Mouse (Mus musculus): ENCODE results near the gene Slc8a1. TPM values are rescaled to one million over a fixed set of nuclear protein-coding genes. Genes with fewer than 3 reads are reported as not detected.

The Slc8a1 gene
- polyA plus RNA-seq, 1 experiment from 2014 or later: 6.6 TPM

- Histone ChIP-seq H3K27ac (ENCODE audit: low read length) (no peak overlapping the region), H3K27me3 (ENCODE audit: control insufficient read depth, insufficient read depth, low read length) (no peaks in the 10 kb centered on the region), H3K9me3 (replicated peaks; ENCODE audit: control insufficient read depth, low read length) (no peaks in the 10 kb centered on the region), H3K4me3 (replicated peaks; ENCODE audit: low read length) (no peak overlapping the region), H3K36me3 (ENCODE audit: control insufficient read depth, insufficient read depth, low read length) (no peaks in the 10 kb centered on the region), H3K4me2 (ENCODE audit: low read depth, low read length) (no peak overlapping the region), H3K4me1 (ENCODE audit: control insufficient read depth, insufficient read depth, low read length) (no peaks in the 10 kb centered on the region), H3K9ac (ENCODE audit: low read length) (no peak overlapping the region)
- 83% methylated on average over 3 of the region's 3 CpGs for WGBS
- no peak for ATAC-seq (ENCODE audit: insufficient read depth, low FRiP score)
Measured at GRCm38 (mm10) chr17:81459379-81459778, 278.8 kb downstream of the Slc8a1 start.

DNA sequence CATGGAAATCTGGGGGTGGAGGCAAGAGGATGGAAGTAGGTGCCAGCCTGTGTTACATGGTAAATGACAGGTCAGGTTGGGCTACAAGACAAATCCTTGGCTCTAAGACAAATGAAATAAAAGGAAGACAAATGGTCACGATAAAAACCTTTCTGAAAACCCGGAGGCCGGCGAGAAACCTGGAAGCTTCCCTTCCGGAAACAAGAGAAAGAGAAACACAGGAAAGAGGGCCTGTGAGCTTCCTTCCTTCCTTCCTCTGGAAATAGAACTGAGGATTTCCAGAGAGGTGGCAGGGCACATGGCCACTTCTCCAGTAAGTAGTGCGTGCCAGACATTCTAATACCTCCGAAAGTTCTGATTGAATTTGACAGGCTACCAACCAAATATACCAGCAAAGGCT, 282.2 kb downstream of the Slc8a1 start:
- Histone ChIP-seq H3K27ac (ENCODE audit: low read length) (no peak overlapping the region), H3K9ac (ENCODE audit: low read length) (no peak overlapping the region), H3K4me1 (ENCODE audit: control insufficient read depth, insufficient read depth, low read length) (no peaks in the 10 kb centered on the region), H3K4me2 (ENCODE audit: low read depth, low read length) (no peak overlapping the region), H3K27me3 (ENCODE audit: control insufficient read depth, insufficient read depth, low read length) (no peaks in the 10 kb centered on the region), H3K4me3 (replicated peaks; ENCODE audit: low read length) (no peak overlapping the region), H3K36me3 (ENCODE audit: control insufficient read depth, insufficient read depth, low read length) (no peaks in the 10 kb centered on the region), H3K9me3 (replicated peaks; ENCODE audit: control insufficient read depth, low read length) (no peaks in the 10 kb centered on the region)
- no peak for ATAC-seq (ENCODE audit: insufficient read depth, low FRiP score)
- WGBS: 84% methylated on average over 7 of the region's 7 CpGs

DNA sequence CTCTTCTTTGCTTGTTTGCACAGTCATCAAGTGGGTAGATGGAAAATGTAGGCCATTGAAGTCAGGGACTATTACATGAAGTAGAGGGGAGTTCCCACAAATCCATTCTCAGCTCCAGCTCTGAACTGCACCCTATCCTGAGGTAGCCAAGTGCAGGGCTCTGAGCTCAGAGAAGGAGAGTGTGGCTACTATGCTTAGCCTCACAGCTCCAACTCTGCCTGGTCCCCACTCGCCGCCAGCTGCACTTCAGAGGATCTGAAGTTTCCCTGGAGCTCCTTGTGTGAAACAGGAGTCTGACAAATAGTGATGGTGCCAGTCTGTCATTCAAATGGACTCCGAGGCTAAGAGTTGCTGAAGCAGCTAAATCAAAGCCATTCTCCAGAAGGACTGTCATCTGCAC, 282.9 kb downstream of the Slc8a1 start:
- H3K9ac ChIP-seq (ENCODE audit: low read length): no peak overlapping the region
- no peaks in the 10 kb centered on the region for H3K36me3 ChIP-seq (ENCODE audit: control insufficient read depth, insufficient read depth, low read length)
- no peak for ATAC-seq (ENCODE audit: insufficient read depth, low FRiP score)
- 70% methylated on average over 3 of the region's 3 CpGs for WGBS
- no peak overlapping the region for H3K27ac ChIP-seq (ENCODE audit: low read length)
- H3K9me3 ChIP-seq (replicated peaks; ENCODE audit: control insufficient read depth, low read length): no peaks in the 10 kb centered on the region
- no peak overlapping the region for H3K4me2 ChIP-seq (ENCODE audit: low read depth, low read length)
- no peaks in the 10 kb centered on the region for H3K27me3 ChIP-seq (ENCODE audit: control insufficient read depth, insufficient read depth, low read length)
- no peaks in the 10 kb centered on the region for H3K4me1 ChIP-seq (ENCODE audit: control insufficient read depth, insufficient read depth, low read length)
- no peak overlapping the region for H3K4me3 ChIP-seq (replicated peaks; ENCODE audit: low read length)

DNA sequence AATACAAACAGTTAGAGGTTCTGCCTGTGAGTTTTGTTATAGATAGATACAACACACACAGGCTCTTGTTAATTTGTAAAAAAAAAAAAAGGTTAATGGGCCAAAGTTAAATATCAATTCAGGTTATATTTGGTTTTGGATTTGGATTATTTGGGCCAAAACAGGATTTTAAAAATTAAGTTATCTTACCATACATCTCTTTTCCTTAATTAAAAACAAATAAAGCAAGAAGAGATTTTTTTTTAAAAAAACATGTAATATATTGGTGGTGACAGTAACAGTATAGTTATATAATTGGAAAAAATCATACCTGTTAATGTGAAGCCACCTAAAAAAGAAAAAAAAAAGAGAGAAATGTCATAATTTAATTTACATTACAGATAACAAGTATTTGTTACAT, 296.7 kb downstream of the Slc8a1 start, which contains the start of gene Gm11096:
Gene Gm11096 (plus strand): TSS at position 301 of the 400 bp plus-strand sequence.
- H3K27me3 ChIP-seq (ENCODE audit: control insufficient read depth, insufficient read depth, low read length): no peaks in the 10 kb centered on the region
- ATAC-seq (ENCODE audit: insufficient read depth, low FRiP score): no peak

DNA sequence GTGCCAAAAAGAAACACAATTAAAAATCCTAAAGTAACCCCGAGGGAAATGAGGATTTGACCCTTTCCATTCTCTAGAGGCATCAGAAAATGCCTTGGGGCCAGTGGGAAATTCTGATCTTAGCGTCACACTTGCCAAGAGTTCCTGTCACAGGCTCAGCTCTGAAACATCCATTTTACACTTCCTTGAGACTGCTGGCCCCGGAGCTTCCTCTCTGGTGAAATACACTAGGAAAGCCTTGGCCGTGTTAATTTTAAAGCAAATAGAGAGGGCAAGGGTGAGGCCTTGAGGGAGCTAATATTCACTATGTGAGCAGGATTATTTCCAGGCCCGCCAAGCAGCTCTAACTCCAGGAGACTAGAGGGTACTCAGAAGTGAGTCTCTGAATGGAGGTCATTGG, 305.0 kb downstream of the Slc8a1 start:
- Histone ChIP-seq H3K4me1 (ENCODE audit: control insufficient read depth, insufficient read depth, low read length) (0 out of 2 replicates have a peak, but pooled peaks cover 2% of the 10 kb centered on the region), H3K27ac (ENCODE audit: low read length) (no peak overlapping the region), H3K4me2 (ENCODE audit: low read depth, low read length) (no peak overlapping the region), H3K9me3 (replicated peaks; ENCODE audit: control insufficient read depth, low read length) (no peaks in the 10 kb centered on the region), H3K4me3 (replicated peaks; ENCODE audit: low read length) (no peak overlapping the region), H3K27me3 (ENCODE audit: control insufficient read depth, insufficient read depth, low read length) (no peaks in the 10 kb centered on the region), H3K36me3 (ENCODE audit: control insufficient read depth, insufficient read depth, low read length) (no peaks in the 10 kb centered on the region), H3K9ac (ENCODE audit: low read length) (no peak overlapping the region)
- ATAC-seq (ENCODE audit: insufficient read depth, low FRiP score): no peak
- WGBS: 43% methylated on average over 5 of the region's 5 CpGs

More for the DNA sequence above, 296.7 kb downstream of the Slc8a1 start, which contains the start of gene Gm11096:
- no peak within 1 kb of the TSS for H3K4me3 ChIP-seq (replicated peaks; ENCODE audit: low read length)
- no peak within 1 kb of the TSS for H3K4me2 ChIP-seq (ENCODE audit: low read depth, low read length)
- H3K36me3 ChIP-seq (ENCODE audit: control insufficient read depth, insufficient read depth, low read length): no peaks in the 10 kb centered on the region
- H3K4me1 ChIP-seq (ENCODE audit: control insufficient read depth, insufficient read depth, low read length): no peaks in the 10 kb centered on the region
- H3K27ac ChIP-seq (ENCODE audit: low read length): no peak within 1 kb of the TSS
- no peaks in the 10 kb centered on the region for H3K9me3 ChIP-seq (replicated peaks; ENCODE audit: control insufficient read depth, low read length)
- no peak within 1 kb of the TSS for H3K9ac ChIP-seq (ENCODE audit: low read length)

DNA sequence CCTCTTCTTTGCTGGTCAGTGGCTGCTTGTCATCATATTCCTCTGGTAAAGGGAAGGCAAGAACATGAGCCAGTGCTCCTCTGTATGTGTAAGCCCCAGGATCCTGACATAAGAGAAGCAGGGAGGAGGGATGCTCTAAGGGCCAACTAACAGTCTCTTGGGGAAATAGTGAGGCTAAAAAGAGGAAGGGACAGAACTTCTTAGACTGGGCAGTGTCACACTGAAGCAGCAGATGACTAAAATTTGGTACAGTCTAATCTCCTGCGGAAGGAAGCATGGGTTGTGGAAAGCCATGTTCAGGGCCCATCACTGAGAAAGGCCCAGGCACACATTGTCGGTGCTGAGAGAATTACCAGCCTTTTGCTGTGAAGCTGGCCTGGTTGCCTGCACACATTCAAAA, 305.4 kb downstream of the Slc8a1 start:
- no peak overlapping the region for H3K27ac ChIP-seq (ENCODE audit: low read length)
- ATAC-seq (ENCODE audit: insufficient read depth, low FRiP score): no peak
- H3K9me3 ChIP-seq (replicated peaks; ENCODE audit: control insufficient read depth, low read length): no peaks in the 10 kb centered on the region
- 73% methylated on average over 2 of the region's 2 CpGs for WGBS
- no peak overlapping the region for H3K9ac ChIP-seq (ENCODE audit: low read length)
- H3K36me3 ChIP-seq (ENCODE audit: control insufficient read depth, insufficient read depth, low read length): no peaks in the 10 kb centered on the region
- H3K4me2 ChIP-seq (ENCODE audit: low read depth, low read length): no peak overlapping the region
- no peaks in the 10 kb centered on the region for H3K27me3 ChIP-seq (ENCODE audit: control insufficient read depth, insufficient read depth, low read length)
- no peak overlapping the region for H3K4me3 ChIP-seq (replicated peaks; ENCODE audit: low read length)
- H3K4me1 ChIP-seq (ENCODE audit: control insufficient read depth, insufficient read depth, low read length): 0 out of 2 replicates have a peak, but pooled peaks cover 2% of the 10 kb centered on the region

- ATAC-seq (ENCODE audit: insufficient read depth, low FRiP score): no peak
- H3K9ac ChIP-seq (ENCODE audit: low read length): no peak overlapping the region
- no peak overlapping the region for H3K27ac ChIP-seq (ENCODE audit: low read length)
- no peaks in the 10 kb centered on the region for H3K36me3 ChIP-seq (ENCODE audit: control insufficient read depth, insufficient read depth, low read length)
- 0 out of 2 replicates have a peak, but pooled peaks cover 2% of the 10 kb centered on the region for H3K4me1 ChIP-seq (ENCODE audit: control insufficient read depth, insufficient read depth, low read length)
- H3K4me2 ChIP-seq (ENCODE audit: low read depth, low read length): no peak overlapping the region
- no peaks in the 10 kb centered on the region for H3K9me3 ChIP-seq (replicated peaks; ENCODE audit: control insufficient read depth, low read length)
- H3K27me3 ChIP-seq (ENCODE audit: control insufficient read depth, insufficient read depth, low read length): no peaks in the 10 kb centered on the region
- no peak overlapping the region for H3K4me3 ChIP-seq (replicated peaks; ENCODE audit: low read length)
- WGBS: 90% methylated on average over 7 of the region's 7 CpGs
Measured at GRCm38 (mm10) chr17:81427245-81427644, 310.9 kb downstream of the Slc8a1 start.

DNA sequence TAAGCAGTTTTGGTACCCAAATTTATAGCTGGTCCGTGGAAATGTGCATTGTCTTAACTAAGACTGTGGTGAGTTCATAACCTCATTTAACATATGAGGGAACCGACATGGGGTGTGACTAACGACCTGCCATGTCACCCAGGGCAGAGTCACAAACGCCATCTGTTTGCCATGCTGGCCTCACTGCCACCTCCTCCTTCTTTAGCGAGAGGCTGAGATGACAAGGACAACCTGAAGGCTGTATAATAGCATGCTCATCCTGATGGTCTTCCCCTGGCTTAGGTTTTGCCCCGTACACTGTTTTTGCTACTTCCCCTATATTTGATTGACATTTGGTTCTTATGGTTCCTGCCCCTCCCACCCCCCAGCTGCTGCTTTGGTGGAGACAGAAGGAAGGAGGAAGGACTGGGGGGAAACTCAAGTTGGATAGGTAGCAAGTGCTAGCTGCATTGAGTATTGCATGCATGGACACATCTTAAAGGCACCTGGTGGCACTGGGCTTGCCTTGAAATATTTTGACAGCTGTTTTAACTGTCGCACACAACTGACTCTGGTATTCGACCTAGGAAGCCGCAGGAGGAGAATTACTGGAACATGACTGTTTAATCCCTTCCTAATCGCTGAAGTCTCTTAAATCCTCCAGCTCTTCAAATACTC, 313.8 kb downstream of the Slc8a1 start:
- H3K27ac ChIP-seq (ENCODE audit: low read length): no peak overlapping the region
- no peak overlapping the region for H3K4me2 ChIP-seq (ENCODE audit: low read depth, low read length)
- no peak overlapping the region for H3K9ac ChIP-seq (ENCODE audit: low read length)
- no peaks in the 10 kb centered on the region for H3K27me3 ChIP-seq (ENCODE audit: control insufficient read depth, insufficient read depth, low read length)
- 0 out of 2 replicates have a peak, but pooled peaks cover 2% of the 10 kb centered on the region for H3K4me1 ChIP-seq (ENCODE audit: control insufficient read depth, insufficient read depth, low read length)
- no peaks in the 10 kb centered on the region for H3K9me3 ChIP-seq (replicated peaks; ENCODE audit: control insufficient read depth, low read length)
- WGBS: 60% methylated on average over 10 of the region's 10 CpGs
- H3K4me3 ChIP-seq (replicated peaks; ENCODE audit: low read length): no peak overlapping the region
- ATAC-seq (ENCODE audit: insufficient read depth, low FRiP score): no peak; the same call in 1 of the 2 replicates
- no peaks in the 10 kb centered on the region for H3K36me3 ChIP-seq (ENCODE audit: control insufficient read depth, insufficient read depth, low read length)

DNA sequence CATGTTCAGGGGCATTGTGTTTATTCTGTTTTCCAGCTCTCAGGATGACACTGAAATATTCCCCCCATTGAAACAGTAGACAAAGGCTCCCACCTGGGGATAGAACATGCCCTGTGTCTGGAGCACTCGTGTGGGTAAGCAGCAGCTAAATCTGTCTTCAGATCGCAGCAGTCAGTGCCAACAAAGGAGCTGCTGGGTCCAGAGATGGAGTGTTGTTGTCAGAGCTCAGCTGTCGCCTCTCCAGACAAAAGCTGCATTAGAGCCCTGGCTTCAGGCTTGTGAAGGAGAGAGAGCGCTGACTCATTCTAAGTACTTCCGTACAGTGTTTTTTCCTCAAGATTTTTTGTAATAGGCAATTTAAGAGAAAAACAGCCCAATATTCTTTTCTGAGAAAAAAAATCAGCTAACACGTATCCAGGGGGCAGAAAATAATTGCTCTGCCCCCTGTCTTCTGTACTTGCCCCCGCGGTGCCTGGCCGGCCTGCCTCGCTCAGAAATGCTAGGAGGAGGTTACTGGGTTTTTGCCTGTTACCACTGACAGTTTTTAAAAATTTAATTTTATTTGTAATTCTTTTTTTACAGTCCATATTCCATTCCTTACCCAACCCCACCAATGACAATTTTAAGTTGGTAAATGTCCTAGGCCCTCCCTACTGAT, 318.2 kb downstream of the Slc8a1 start:
- H3K4me1 ChIP-seq (ENCODE audit: control insufficient read depth, insufficient read depth, low read length): no peaks in the 10 kb centered on the region

More for the DNA sequence above, 318.2 kb downstream of the Slc8a1 start:
- Histone ChIP-seq H3K9ac (ENCODE audit: low read length) (no peak overlapping the region), H3K27me3 (ENCODE audit: control insufficient read depth, insufficient read depth, low read length) (no peaks in the 10 kb centered on the region), H3K9me3 (replicated peaks; ENCODE audit: control insufficient read depth, low read length) (no peaks in the 10 kb centered on the region), H3K4me2 (ENCODE audit: low read depth, low read length) (no peak overlapping the region), H3K27ac (ENCODE audit: low read length) (no peak overlapping the region), H3K36me3 (ENCODE audit: control insufficient read depth, insufficient read depth, low read length) (no peaks in the 10 kb centered on the region), H3K4me3 (replicated peaks; ENCODE audit: low read length) (no peak overlapping the region)
- 69% methylated on average over 10 of the region's 10 CpGs for WGBS
- ATAC-seq (ENCODE audit: insufficient read depth, low FRiP score): no peak

Measured in stomach, embryonic 16.5 days (tissue).